Mouse (Mus musculus) midbrain, postnatal 0 days (tissue): ENCODE data around the gene Mad2l1bp. TPM values are rescaled to one million over a fixed set of nuclear protein-coding genes. Genes with fewer than 3 reads are reported as not detected.

ENCODE experiments used
- ATAC-seq: fragments of 200-750 bp; cut with Nextera tagmentation; 2 replicates; pipeline ENCODE4 v1.8.0; 2017; ENCODE audit warnings: moderate number of reproducible peaks, mild to moderate bottlenecking, moderate TSS enrichment, moderate library complexity; ENCODE audit not compliant: low FRiP score
- DNase-seq: peaks from one replicate; pipeline ENCODE4 v3.0.0-alpha.2; 2015; ENCODE audit warnings: low spot score
- H3K27ac ChIP-seq: fragments of 300-500 bp; sonication (generic); 2 replicates; pipeline ENCODE4 v1.5.1; 2014; ENCODE audit warnings: low read depth, mild to moderate bottlenecking, low read length, mixed read lengths
- H3K27me3 ChIP-seq: fragments of 300-500 bp; sonication (generic); 2 replicates; pipeline ENCODE4 v1.6.1; 2014; ENCODE audit warnings: low read length, control low read depth, mixed read lengths; ENCODE audit not compliant: insufficient read depth
- H3K36me3 ChIP-seq: fragments of 300-500 bp; sonication (generic); 2 replicates; pipeline ENCODE4 v1.6.1; 2014; ENCODE audit warnings: low read length, control low read depth, mixed read lengths; ENCODE audit not compliant: insufficient read depth
- H3K4me1 ChIP-seq: fragments of 300-500 bp; sonication (generic); 2 replicates; pipeline ENCODE4 v1.6.1; 2014; ENCODE audit warnings: mild to moderate bottlenecking, control low read depth, antibody characterized with exemption, low read length, mixed read lengths; ENCODE audit not compliant: insufficient read depth
- H3K4me2 ChIP-seq: fragments of 300-500 bp; sonication (generic); 2 replicates; pipeline ENCODE4 v1.6.1; 2014; ENCODE audit warnings: low read depth, mild to moderate bottlenecking, low read length, mixed read lengths; ENCODE audit not compliant: poor library complexity, severe bottlenecking
- H3K4me3 ChIP-seq: fragments of 300-500 bp; sonication (generic); 2 replicates; pipeline ENCODE4 v1.5.1; 2014; ENCODE audit warnings: low read depth, mild to moderate bottlenecking, low read length, moderate library complexity
- H3K9ac ChIP-seq: fragments of 300-500 bp; sonication (generic); replicated peaks from 2 replicates; pipeline ENCODE4 v1.6.1; 2014; ENCODE audit warnings: mild to moderate bottlenecking, low read length, moderate library complexity, mixed read lengths; ENCODE audit not compliant: poor library complexity, severe bottlenecking
- H3K9me3 ChIP-seq: fragments of 300-500 bp; sonication (generic); 2 replicates; pipeline ENCODE4 v1.6.1; 2016; ENCODE audit warnings: low read length, control low read depth
- CTCF ChIP-seq: IDR thresholded peaks from 2 replicates; pipeline ENCODE4 v1.5.1; 2016; ENCODE audit warnings: antibody characterized with exemption, mild to moderate bottlenecking
- WGBS: fragments of 180-500 bp; shearing (Covaris S2); extraction: QIAGEN DNeasy Blood & Tissue Kit; methylation state at CpG from one replicate; pipeline ENCODE4 v1.1.7; 2014; 5-methylcytosine and 5-hydroxymethylcytosine counted together
- polyA plus RNA-seq: library from polyadenylated mRNA; unstranded; fragments of >200 nt; fragmentation: Nextera tagmentation; extraction: Ambion mirVana; gene quantifications from 2 replicates; pipeline ENCODE4 v1.2.1, GENCODE M21; 2015
- total RNA-seq: library from RNA; depleted of rRNA; stranded (reverse); fragments of >200 nt; gene quantifications from 2 replicates; pipeline ENCODE4 v1.2.3, GENCODE M21; 2014

Mad2l1bp gene
- total and polyA plus RNA-seq, 2 experiments from 2014 or later, result 13.3 to 18.2 TPM

DNA sequence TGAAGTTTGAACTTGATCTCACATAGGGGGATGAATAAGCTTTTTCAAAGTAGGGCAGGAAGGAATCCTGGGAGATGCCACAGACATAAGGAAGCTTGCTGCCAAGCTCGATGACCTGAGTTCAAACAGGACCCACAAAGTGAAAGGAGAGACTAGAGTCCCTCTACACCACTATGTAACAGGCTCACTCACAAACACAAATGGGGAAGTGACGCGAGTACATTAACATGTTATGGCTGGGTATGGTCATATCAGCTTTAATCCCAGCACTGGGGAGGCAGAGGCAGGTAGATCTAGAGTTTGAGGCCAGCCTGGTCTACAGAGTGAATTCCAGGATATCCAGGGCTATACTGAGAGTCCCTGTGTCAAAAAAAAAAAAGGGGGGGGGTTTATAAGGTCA is 983 bp upstream of the Mad2l1bp start:
- no peak for DNase-seq
- Histone ChIP-seq H3K36me3 (no peaks in the 10 kb centered on the region), H3K4me3 (no peak overlapping the region), H3K4me1 (peaks cover 6% of the 10 kb centered on the region; the same call in 1 of the 2 replicates), H3K9ac (no peak overlapping the region), H3K4me2 (no peak overlapping the region), H3K27me3 (no peaks in the 10 kb centered on the region), H3K27ac (no peak overlapping the region), H3K9me3 (no peaks in the 10 kb centered on the region)
- no peak for TF ChIP-seq CTCF
- WGBS, result 94% methylated on average over 3 of the region's 3 CpGs
- no peak for ATAC-seq

DNA sequence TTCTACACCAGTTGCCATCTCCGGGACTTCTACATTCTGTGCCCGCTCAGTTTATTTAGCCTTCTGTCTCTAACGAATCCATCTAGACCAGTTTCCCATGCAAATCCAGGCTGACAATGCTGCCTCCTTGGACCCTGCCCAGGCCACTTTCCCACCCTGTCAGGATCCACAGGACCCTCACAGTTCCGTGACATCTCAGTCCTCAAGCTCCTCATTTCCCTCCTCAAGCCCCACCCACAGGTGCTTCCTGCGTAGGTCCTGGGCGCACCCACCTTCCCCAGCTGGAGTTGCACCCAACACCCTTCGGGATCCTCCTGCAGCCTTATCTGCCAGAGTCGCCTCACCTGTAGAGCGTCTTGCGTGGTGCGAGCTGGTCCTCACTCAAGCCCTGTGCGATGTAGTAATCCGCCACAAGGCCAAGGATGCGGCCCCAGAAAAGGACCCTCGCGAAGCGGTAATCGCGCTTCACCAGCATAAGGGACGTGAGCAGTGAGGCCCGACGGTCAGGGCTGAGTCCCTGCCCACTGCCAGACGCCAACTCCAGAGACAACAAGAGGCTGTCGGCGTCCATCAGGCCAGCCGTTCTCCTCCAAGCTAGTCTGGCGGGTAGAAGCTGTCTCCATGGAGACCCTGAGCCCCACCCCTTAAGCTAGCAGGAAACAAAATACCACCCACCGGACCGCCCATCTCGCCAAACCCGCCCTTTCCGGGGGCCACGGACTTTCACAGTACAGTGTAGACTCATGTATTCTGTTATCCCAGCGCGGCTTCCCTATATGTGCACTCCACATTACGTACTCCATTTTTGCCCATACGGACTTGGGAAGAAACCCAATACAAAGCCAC is 9.6 kb downstream of the Mad2l1bp start, which contains the start of gene Rsph9:
TSS of gene Rsph9 (minus strand) at position 639 of the 846 bp plus-strand sequence.
- Histone ChIP-seq H3K9me3 (no peaks in the 10 kb centered on the region), H3K36me3 (peaks cover 15% of the 10 kb centered on the region), H3K4me3 (peak within 1 kb of the TSS; percentile 50), H3K9ac (peak within 1 kb of the TSS; percentile 66), H3K27me3 (no peaks in the 10 kb centered on the region), H3K4me1 (peaks cover 9% of the 10 kb centered on the region; the same call in 1 of the 2 replicates), H3K4me2 (peak within 1 kb of the TSS; percentile 79), H3K27ac (peak within 1 kb of the TSS; percentile 63)
- TF ChIP-seq CTCF, result no peak
- DNase-seq (peak; percentile 91), ATAC-seq (peak; percentile 91)
- WGBS, result 4% methylated on average over 37 of the region's 37 CpGs

DNA sequence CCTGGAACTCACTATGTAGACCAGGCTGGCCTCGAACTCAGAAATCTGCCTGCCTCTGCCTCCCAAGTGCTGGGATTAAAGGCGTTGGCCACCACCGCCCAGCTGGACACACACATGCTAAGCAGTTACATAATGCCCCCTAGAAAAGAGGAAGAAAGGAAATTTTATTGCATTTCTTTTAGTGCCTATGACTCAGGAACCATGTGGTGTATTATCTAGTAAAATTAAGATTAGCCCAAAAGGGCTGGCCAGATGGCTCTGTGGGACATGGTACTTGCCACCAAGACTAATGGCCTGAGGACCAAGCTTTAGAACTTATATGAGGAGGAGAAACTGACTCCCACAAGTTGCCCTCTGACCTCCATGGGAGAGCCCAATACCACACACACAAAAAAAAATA is 13.5 kb downstream of the Mad2l1bp start:
- H3K27ac ChIP-seq, result no peak overlapping the region
- ATAC-seq (no peak), DNase-seq (no peak)
- no peak overlapping the region for H3K4me2 ChIP-seq
- H3K4me1 ChIP-seq, result peaks cover 9% of the 10 kb centered on the region; the same call in 1 of the 2 replicates
- peaks cover 5% of the 10 kb centered on the region for H3K36me3 ChIP-seq
- no peaks in the 10 kb centered on the region for H3K27me3 ChIP-seq
- WGBS, result 97% methylated on average over 3 of the region's 3 CpGs
- no peak for TF ChIP-seq CTCF
- no peak overlapping the region for H3K4me3 ChIP-seq
- no peaks in the 10 kb centered on the region for H3K9me3 ChIP-seq
- H3K9ac ChIP-seq, result no peak overlapping the region

DNA sequence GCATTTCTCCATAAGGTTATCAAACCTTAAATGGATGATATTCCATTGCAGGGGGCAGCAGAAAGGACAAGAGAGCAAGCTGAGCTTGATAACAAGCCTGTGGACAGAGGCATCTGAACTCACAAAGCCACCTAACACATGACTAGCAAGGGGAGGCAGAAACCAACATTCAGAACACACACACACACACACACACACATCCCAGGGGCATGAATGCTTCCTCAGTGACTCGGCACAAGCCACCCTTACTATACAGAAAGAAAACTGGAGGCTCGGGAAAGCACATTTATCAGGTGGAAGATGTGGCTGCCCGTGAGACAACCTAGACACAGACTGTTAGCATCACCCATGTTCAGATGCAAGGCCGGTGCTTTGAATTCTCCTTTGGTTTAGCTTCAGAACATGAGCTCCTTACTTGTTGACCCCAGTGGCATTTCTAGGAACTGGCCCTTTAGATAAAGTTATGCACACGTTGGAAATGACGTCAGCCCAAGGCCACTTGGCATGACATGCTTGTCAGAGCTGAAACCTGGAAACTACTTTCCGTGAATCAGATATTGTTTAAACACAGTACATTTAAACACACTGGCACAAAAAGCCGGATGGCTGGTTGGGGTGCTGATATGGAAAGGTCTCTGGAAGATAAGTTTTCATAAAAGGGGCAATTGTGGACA is 14.7 kb downstream of the Mad2l1bp start:
- no peak overlapping the region for H3K9ac ChIP-seq
- no peak overlapping the region for H3K4me3 ChIP-seq
- no peak for DNase-seq
- no peak for TF ChIP-seq CTCF
- H3K9me3 ChIP-seq, result no peaks in the 10 kb centered on the region
- H3K27ac ChIP-seq, result no peak overlapping the region
- 89% methylated on average over 8 of the region's 8 CpGs for WGBS
- peaks cover 9% of the 10 kb centered on the region for H3K36me3 ChIP-seq
- H3K27me3 ChIP-seq, result no peaks in the 10 kb centered on the region
- no peak overlapping the region for H3K4me2 ChIP-seq
- no peak for ATAC-seq
- H3K4me1 ChIP-seq, result peaks cover 9% of the 10 kb centered on the region; the same call in 1 of the 2 replicates

DNA sequence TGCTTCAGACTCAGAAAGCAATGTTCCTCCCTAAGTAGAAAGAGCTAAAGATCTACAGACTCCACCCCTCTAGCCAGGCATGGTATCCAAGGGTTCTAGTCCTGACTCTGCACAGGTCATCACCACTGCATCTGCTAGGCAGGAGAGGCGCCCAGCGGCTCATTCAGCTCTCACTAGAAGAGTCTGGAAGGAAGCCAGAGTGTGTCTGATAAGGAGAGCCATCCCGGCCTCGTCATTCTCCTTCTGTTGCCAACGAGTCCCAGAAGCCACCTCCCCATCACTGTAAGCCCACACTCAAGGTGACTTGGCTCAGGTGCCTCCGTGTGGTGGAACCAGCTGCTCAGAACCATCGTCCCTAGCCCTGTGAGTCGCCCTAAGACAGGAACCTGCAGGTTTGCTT is 20.5 kb downstream of the Mad2l1bp start:
- no peak for TF ChIP-seq CTCF
- no peak for ATAC-seq
- WGBS, result 75% methylated on average over 8 of the region's 8 CpGs
- no peaks in the 10 kb centered on the region for H3K9me3 ChIP-seq
- H3K4me2 ChIP-seq, result no peak overlapping the region
- no peak overlapping the region for H3K27ac ChIP-seq
- no peak for DNase-seq
- no peaks in the 10 kb centered on the region for H3K4me1 ChIP-seq
- peaks cover 36% of the 10 kb centered on the region for H3K36me3 ChIP-seq
- H3K4me3 ChIP-seq, result no peak overlapping the region
- H3K9ac ChIP-seq, result no peak overlapping the region
- H3K27me3 ChIP-seq, result no peaks in the 10 kb centered on the region
